ENCODE assay signal across 15 mouse cellular contexts in the genomic region with DNA sequence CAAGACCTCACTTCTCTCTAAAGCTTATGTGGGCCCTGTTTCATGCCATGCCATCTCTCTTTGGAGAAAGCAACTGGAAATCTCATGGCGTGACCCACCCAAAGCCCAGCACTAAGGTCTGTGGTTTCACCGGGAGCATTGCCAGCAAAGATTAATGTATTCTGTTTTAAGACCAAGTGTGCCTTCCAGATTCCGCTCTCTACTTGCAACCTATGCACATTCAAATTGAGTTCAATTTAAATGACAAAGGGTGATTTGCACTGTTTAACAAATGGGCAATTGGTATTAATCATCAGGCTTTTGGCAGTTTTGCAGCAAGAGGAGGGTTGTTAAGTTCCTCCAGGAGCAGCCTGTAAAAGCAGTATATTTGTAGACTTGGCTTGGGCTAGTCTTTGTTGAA.
A peak's percentile ranks its signal among the peaks of the same experiment; 100 is the strongest.
DNase-seq lines count a peak whose midpoint lies in the region; ATAC-seq lines count a peak whose summit lies in the region.
"Had no signal": no experiment of that assay in that cellular context is flagged by ENCODE, and none has a peak within 500 bp of the region (broad histone marks: within the 10 kb centered on the region; RNA-seq: fewer than 3 reads in every experiment).

No protein-coding gene starts in this region.

- no peaks in the 10 kb centered on the region for H3K9me3 ChIP-seq in forebrain, embryonic 13.5 days (replicated peaks)
- H3K9me3 ChIP-seq in midbrain, embryonic 14.5 days (ENCODE audit: control insufficient read depth, low read length) = no peaks in the 10 kb centered on the region
- H3K9me3 ChIP-seq: stomach, embryonic 15.5 days had no signal

- no peak overlapping the region for H3K4me2 ChIP-seq in forebrain, embryonic 13.5 days
- no peak overlapping the region for H3K4me2 ChIP-seq in midbrain, embryonic 14.5 days (ENCODE audit: low read length)
- H3K4me2 ChIP-seq: stomach, embryonic 15.5 days had no signal

- no peak overlapping the region for H3K9ac ChIP-seq in forebrain, embryonic 13.5 days
- no peak overlapping the region for H3K9ac ChIP-seq in midbrain, embryonic 14.5 days (replicated peaks; ENCODE audit: low read length)
- H3K9ac ChIP-seq: stomach, embryonic 15.5 days had no signal

- peak; percentile 96 for ATAC-seq in forebrain, embryonic 13.5 days
- peak; percentile 53 for ATAC-seq in midbrain, embryonic 14.5 days (ENCODE audit: low FRiP score, low TSS enrichment)
- no peak for ATAC-seq in activated CD4-positive, CD25-positive, alpha-beta regulatory T cell, adult 4 months

- WGBS in forebrain, embryonic 13.5 days = 20% methylated on average over 3 of the region's 3 CpGs
- 24% methylated on average over 3 of the region's 3 CpGs for WGBS in midbrain, embryonic 14.5 days

- peaks cover 26% of the 10 kb centered on the region for H3K4me1 ChIP-seq in forebrain, embryonic 13.5 days
- 0 out of 2 replicates have a peak, but pooled peaks cover 3% of the 10 kb centered on the region for H3K4me1 ChIP-seq in midbrain, embryonic 14.5 days (ENCODE audit: control insufficient read depth, insufficient read depth, low read length)
- H3K4me1 ChIP-seq: stomach, embryonic 15.5 days had no signal

- peak; percentile 3 for DNase-seq in layer of hippocampus, adult 9-11 months
- no peak for DNase-seq in layer of hippocampus, adult 9-10 months (ENCODE audit: low spot score)
- peak; percentile 39 for DNase-seq in MN1 (ENCODE audit: low spot score)
- DNase-seq in midbrain, embryonic 14.5 days = peak; percentile 77
- no peak for DNase-seq in heart, postnatal 4 days
- DNase-seq in heart, adult 9 months (ENCODE audit: low spot score in 2 of 2) = no peak
- DNase-seq: adrenal gland, postnatal 25 days; cerebellum, adult 9-10 months; heart, postnatal 14 days; kidney, postnatal 10 days; lung, adult 2 months; right cerebral cortex, adult 18-20 months had no signal

- no peak overlapping the region; the same call in 1 of the 2 replicates for H3K27ac ChIP-seq in forebrain, embryonic 13.5 days
- no peak overlapping the region for H3K27ac ChIP-seq in midbrain, embryonic 14.5 days (replicated peaks; ENCODE audit: low read depth, low read length)
- H3K27ac ChIP-seq: stomach, embryonic 15.5 days had no signal

- no peak overlapping the region for H3K4me3 ChIP-seq in forebrain, embryonic 13.5 days
- H3K4me3 ChIP-seq in midbrain, embryonic 14.5 days (replicated peaks; ENCODE audit: low read depth, low read length) = no peak overlapping the region
- H3K4me3 ChIP-seq: stomach, embryonic 15.5 days had no signal

- H3K27me3 ChIP-seq in forebrain, embryonic 13.5 days = no peaks in the 10 kb centered on the region
- H3K27me3 ChIP-seq in midbrain, embryonic 14.5 days (ENCODE audit: control insufficient read depth, insufficient read depth, low read length) = no peaks in the 10 kb centered on the region
- H3K27me3 ChIP-seq: stomach, embryonic 15.5 days had no signal

- no peaks in the 10 kb centered on the region for H3K36me3 ChIP-seq in forebrain, embryonic 13.5 days (ENCODE audit: poor library complexity, severe bottlenecking)
- H3K36me3 ChIP-seq in midbrain, embryonic 14.5 days (ENCODE audit: control insufficient read depth, insufficient read depth, low read length) = no peaks in the 10 kb centered on the region
- H3K36me3 ChIP-seq: stomach, embryonic 15.5 days had no signal

Comparison
In these comparisons a context has a peak if more than half of its experiments do, and no peak if none do; other contexts are left out.
1. DNase-seq: peak in layer of hippocampus, adult 9-11 months (single experiment), MN1 (single experiment) and midbrain, embryonic 14.5 days (single experiment); none in layer of hippocampus, adult 9-10 months (single experiment), heart, postnatal 4 days (single experiment) and heart, adult 9 months (0 of 2).